Mouse (Mus musculus) forebrain, embryonic 15.5 days (tissue): ENCODE measurements around the gene Nod1. TPM values are rescaled to one million over a fixed set of nuclear protein-coding genes. Genes with fewer than 3 reads are reported as not detected.
A peak's percentile ranks its signal among the peaks of the same experiment; 100 is the strongest.

Experiments used
- ATAC-seq: fragments of 200-750 bp; cut with Nextera tagmentation; replicated peaks from 2 replicates; pipeline ENCODE4 v1.8.0; 2017; ENCODE audit warnings: mild to moderate bottlenecking, moderate TSS enrichment, moderate library complexity
- H3K27ac ChIP-seq: fragments of 300-500 bp; sonication (generic); replicated peaks from 2 replicates; pipeline ENCODE4 v1.5.1; 2015; ENCODE audit warnings: mild to moderate bottlenecking, inconsistent platforms
- H3K27me3 ChIP-seq: fragments of 300-500 bp; sonication (generic); 2 replicates; pipeline ENCODE4 v1.6.1; 2015; ENCODE audit warnings: inconsistent platforms
- H3K36me3 ChIP-seq: fragments of 300-500 bp; sonication (generic); 2 replicates; pipeline ENCODE4 v1.6.1; 2015; ENCODE audit warnings: mild to moderate bottlenecking, inconsistent platforms
- H3K4me1 ChIP-seq: fragments of 300-500 bp; sonication (generic); 2 replicates; pipeline ENCODE4 v1.6.1; 2015; ENCODE audit warnings: inconsistent platforms
- H3K4me2 ChIP-seq: fragments of 300-500 bp; sonication (generic); replicated peaks from 2 replicates; pipeline ENCODE4 v1.6.1; 2015; ENCODE audit warnings: mild to moderate bottlenecking, inconsistent platforms
- H3K4me3 ChIP-seq: fragments of 300-500 bp; sonication (generic); 2 replicates; pipeline ENCODE4 v1.5.1; 2015; ENCODE audit warnings: mild to moderate bottlenecking, inconsistent platforms
- H3K9ac ChIP-seq: fragments of 300-500 bp; sonication (generic); replicated peaks from 2 replicates; pipeline ENCODE4 v1.6.1; 2015; ENCODE audit warnings: mild to moderate bottlenecking, inconsistent platforms
- H3K9me3 ChIP-seq: fragments of 300-500 bp; sonication (generic); 2 replicates; pipeline ENCODE4 v1.6.1; 2016; ENCODE audit warnings: inconsistent platforms
- WGBS: fragments of 180-500 bp; shearing (Covaris S2); methylation state at CpG from one replicate; pipeline ENCODE4 v1.1.7; 2015; ENCODE audit warnings: mixed read lengths; 5-methylcytosine and 5-hydroxymethylcytosine counted together
- polyA plus RNA-seq: library from polyadenylated mRNA; unstranded; fragments of >200 nt; fragmentation: Nextera tagmentation; extraction: Ambion mirVana; gene quantifications from 2 replicates; pipeline ENCODE4 v1.2.1, GENCODE M21; 2015

Gene Nod1
- polyA plus RNA-seq: 1.8 and 1.9 TPM in 2 replicates

DNA sequence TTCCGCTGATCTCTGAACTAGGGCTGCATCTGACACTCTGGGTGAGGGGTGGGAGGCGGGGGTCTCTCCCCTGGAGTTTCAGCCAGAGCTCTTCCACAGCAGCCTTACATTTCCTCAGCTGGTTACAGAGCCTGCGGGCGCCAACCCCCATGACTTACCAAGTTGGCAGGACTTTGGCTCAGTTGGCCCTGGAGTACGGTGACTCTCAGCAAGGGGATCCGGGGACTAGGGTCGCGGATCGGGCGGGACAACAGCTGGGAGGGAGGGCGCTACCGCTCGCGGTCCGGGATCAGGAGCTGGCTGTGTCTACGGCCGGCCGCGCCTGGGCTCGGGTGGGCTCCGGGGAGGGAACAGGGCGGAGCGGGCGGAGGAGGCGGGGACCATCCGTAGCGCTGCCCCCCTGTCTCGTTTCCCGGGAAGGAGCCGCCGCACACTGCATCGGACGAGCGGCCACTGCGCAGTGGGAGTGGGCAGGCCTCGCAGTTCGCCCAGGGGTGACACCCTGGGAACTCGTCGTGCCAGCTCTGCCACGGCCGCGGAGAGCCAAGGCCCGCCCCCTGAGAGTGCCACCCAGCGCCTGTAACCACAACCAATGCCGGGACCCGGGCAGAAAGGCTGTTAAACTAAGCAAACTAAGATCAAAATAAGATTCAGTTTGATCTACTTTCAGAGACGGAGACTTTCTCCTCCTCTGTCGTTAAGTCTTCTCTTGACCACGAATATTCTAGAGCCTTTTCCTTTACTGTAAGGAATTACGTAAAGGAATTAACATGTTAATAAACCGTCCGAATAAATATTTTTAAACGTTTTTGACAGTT is at the start of gene Nod1:
Nod1 (minus strand) TSS at position 502 of the 818 bp plus-strand sequence.
- Histone ChIP-seq H3K27ac (0 out of 2 replicates have a peak within 1 kb of the TSS, but pooled peaks have one; percentile 27), H3K36me3 (no peaks in the 10 kb centered on the region), H3K9me3 (no peaks in the 10 kb centered on the region), H3K27me3 (peaks cover 4% of the 10 kb centered on the region; the same call in 1 of the 2 replicates), H3K4me2 (peak within 1 kb of the TSS; percentile 84), H3K4me3 (peak within 1 kb of the TSS; percentile 59), H3K9ac (peak within 1 kb of the TSS; percentile 63), H3K4me1 (peaks cover 13% of the 10 kb centered on the region)
- WGBS: 2% methylated on average over 52 of the region's 53 CpGs
- ATAC-seq: peak; percentile 88

DNA sequence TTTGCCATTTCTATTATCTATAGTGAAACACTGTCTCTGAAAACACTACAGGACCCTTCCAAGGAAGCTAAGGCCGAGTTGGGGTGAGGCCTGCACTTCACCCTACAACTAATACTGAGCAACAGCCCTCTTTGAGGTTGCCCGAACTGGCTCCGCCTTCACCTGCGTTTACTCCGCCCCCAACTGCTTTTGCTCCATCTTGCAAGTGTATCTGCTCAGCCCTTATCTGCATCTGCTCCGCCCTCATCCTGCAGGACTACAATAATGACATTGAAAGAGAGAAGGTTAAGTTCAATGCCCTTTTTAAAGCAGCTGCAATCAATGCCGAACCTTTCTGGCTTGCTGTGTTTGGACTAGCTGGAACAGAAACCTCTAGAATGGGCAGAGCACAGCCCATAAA is 49.4 kb upstream of the Nod1 start:
- Histone ChIP-seq H3K27ac (no peak overlapping the region), H3K9ac (no peak overlapping the region), H3K4me3 (no peak overlapping the region), H3K4me2 (no peak overlapping the region), H3K27me3 (no peaks in the 10 kb centered on the region), H3K9me3 (no peaks in the 10 kb centered on the region), H3K36me3 (no peaks in the 10 kb centered on the region), H3K4me1 (peaks cover under 1% of the 10 kb centered on the region; the same call in 1 of the 2 replicates)
- WGBS: 84% methylated on average over 7 of the region's 7 CpGs
- ATAC-seq: no peak

DNA sequence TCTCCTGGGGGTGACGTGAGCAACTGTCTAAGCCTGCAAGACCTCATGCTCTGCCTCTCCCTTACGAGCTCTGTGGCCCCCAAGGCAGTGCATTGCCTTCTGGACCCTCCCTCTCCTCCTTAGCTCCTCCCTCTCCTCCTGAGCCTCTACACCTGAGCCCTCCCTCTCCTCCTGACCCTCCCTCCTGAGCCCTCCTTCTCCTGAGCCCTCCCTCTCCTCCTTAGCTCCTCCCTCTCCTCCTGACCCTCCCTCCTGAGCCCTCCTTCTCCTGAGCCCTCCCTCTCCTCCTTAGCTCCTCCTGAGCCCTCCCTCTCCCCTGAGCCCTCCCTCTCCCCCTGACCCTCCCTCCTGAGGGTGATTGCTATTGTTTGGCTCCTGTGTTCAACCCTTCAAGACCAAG is 46.0 kb upstream of the Nod1 start:
- H3K4me1 ChIP-seq: peaks cover 7% of the 10 kb centered on the region; the same call in 1 of the 2 replicates
- H3K36me3 ChIP-seq: no peaks in the 10 kb centered on the region
- WGBS: 67% methylated on average over 2 of the region's 2 CpGs
- no peaks in the 10 kb centered on the region for H3K27me3 ChIP-seq
- no peaks in the 10 kb centered on the region for H3K9me3 ChIP-seq
- no peak overlapping the region for H3K4me3 ChIP-seq
- no peak overlapping the region for H3K27ac ChIP-seq
- no peak for ATAC-seq
- H3K9ac ChIP-seq: no peak overlapping the region
- no peak overlapping the region for H3K4me2 ChIP-seq

DNA sequence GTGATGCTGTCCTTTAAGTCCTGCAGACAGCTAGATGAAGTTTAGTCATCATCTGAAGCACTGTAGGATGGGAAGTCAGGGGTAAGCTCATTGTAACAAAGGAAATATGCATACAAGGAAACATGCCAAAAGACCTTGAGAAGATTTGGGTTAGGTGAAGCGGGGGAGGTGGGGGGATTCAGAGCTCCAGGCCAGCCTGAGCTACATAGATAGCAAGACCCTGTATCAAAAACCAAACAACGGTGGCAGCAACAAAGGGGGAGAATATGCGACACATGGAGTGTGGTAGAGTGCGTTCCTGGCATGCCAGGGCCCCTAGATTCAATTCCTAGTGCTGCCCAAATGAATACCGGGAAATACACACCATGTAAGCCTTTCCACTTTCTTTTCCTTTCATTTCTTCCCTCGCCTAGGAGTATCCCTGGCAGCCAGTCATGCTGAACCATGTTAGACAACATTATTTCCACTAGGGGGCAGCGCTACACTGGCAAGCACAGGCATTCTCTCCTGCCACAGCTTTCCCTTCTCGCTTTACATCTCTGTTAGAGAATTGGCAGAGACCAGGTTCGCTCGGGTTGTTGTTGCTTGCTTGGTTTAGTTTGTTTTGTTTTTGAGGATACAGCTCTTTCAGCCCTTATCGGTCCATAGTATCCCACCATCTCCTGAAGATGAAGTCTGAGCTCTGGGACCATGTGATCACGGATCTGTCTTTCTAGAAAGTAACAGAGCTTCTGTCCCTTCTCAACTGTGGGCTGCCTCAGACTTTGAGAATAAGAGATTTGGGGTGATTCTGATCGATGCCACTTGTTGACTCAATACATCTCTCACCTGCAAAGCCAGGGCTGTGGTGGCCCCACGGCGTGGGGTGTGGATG is 44.5 kb upstream of the Nod1 start:
- 27% methylated on average over 15 of the region's 15 CpGs for WGBS
- no peak overlapping the region for H3K4me2 ChIP-seq
- H3K27ac ChIP-seq: no peak overlapping the region; the same call in 1 of the 2 replicates
- no peaks in the 10 kb centered on the region for H3K36me3 ChIP-seq
- ATAC-seq: peak; percentile 79
- H3K9me3 ChIP-seq: no peaks in the 10 kb centered on the region
- H3K4me3 ChIP-seq: no peak overlapping the region
- no peak overlapping the region for H3K9ac ChIP-seq
- H3K4me1 ChIP-seq: peaks cover 7% of the 10 kb centered on the region; the same call in 1 of the 2 replicates
- H3K27me3 ChIP-seq: peaks cover 7% of the 10 kb centered on the region; the same call in 1 of the 2 replicates

DNA sequence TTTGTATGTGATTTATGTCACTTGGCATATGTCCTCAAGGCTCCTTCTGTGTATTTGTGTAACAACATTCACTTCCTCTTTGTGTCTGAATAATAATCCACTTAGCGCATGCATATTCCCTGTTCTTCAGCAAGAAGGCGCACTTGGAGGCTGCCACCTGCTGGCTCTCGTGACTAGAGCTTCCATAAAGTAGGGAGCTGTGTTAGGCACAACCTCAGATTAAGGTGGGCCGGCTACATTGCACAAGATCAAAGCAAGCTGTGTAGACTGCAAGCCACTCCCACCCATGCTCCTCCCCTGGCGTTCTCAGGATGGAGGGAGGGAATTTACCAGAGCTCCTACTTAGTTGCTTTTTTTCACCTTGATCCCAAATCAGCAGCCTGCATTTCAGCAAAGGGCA is 43.8 kb upstream of the Nod1 start:
- peak; percentile 82 for ATAC-seq
- Histone ChIP-seq H3K9ac (no peak overlapping the region), H3K4me3 (no peak overlapping the region), H3K27ac (no peak overlapping the region; the same call in 1 of the 2 replicates), H3K4me1 (peaks cover 7% of the 10 kb centered on the region; the same call in 1 of the 2 replicates), H3K4me2 (no peak overlapping the region), H3K9me3 (no peaks in the 10 kb centered on the region), H3K36me3 (no peaks in the 10 kb centered on the region), H3K27me3 (peaks cover 14% of the 10 kb centered on the region; the same call in 1 of the 2 replicates)
- WGBS: 15% methylated on average over 5 of the region's 5 CpGs

DNA sequence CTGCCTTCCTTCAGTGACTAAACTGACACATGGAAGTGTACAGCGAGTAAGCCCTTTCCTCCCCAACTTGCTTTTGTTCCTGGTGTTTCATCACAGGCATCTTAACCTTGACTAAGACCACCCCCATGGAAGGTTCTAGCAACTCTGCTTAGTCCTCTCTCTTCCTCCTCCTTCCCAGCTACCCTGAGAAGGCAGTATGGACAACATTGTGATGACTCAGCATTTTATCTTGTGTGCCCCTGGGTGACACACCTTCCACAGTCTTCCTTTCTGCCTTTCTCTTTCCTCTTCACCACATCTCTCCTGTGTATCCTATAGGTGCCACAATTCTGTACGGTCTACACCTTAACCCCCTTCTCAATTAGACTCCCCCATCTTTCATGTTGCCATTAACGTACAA is 41.8 kb upstream of the Nod1 start:
- Histone ChIP-seq H3K4me2 (no peak overlapping the region), H3K36me3 (no peaks in the 10 kb centered on the region), H3K27ac (no peak overlapping the region), H3K9ac (no peak overlapping the region), H3K27me3 (peaks cover 18% of the 10 kb centered on the region; the same call in 1 of the 2 replicates), H3K9me3 (no peaks in the 10 kb centered on the region), H3K4me3 (no peak overlapping the region), H3K4me1 (peaks cover 13% of the 10 kb centered on the region)
- ATAC-seq: no peak
- 84% methylated on average over 3 of the region's 3 CpGs for WGBS

DNA sequence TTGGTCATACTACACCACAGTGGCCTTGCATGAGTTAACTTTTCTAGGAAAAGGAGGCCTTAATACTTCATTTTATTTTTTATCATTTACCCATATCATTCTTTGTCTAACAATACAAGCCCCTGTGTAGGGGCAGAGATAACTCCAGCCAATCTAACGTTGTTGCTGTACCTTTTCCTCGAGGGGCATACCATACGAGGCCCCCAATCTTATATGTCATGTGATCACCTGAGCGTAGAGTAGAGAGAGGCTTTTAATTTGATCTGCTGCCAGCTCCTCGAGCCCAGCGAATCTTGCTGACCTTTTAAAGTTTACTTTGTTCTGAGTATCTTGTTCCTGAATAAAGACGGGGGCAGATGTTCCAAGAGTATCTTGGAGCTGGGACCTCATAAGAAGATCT is 40.1 kb upstream of the Nod1 start:
- ATAC-seq: no peak
- WGBS: 84% methylated on average over 7 of the region's 7 CpGs
- no peaks in the 10 kb centered on the region for H3K9me3 ChIP-seq

DNA sequence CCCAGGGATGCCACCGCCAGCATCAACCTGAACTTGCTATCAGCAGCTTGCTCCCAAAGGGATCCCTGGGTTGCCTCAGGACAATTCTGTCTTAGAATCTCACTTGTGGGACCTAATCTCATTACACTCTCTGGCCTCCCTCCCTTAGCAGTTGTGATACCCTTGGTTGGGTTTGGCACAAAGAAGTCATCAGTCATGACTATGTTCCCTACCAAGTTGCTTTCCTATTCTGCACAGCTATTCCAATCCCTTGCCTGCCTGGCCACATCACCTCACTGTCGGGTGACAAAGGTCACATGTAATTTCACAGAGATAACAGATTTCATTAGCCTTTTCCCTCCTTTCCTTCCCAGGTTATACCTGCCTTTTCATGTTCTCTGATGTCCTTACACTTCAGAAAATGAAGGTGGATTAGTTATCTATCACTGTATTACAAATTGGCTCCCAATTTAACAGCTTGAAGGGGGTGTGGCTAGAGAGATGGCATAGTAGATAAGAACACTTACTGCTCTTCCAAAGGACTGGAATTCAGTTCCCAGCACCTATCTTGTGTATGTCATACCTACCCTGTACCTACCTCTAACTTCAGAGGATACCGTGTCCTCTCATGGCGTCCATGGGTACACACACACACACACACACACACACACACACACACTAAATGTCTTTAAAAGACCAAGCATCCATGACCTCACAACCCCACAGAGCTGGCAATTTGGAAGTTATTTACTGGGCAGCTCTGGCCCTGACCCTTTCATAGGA is 38.1 kb upstream of the Nod1 start:
- no peak overlapping the region for H3K4me2 ChIP-seq
- ATAC-seq: no peak

More for the DNA sequence above, 40.1 kb upstream of the Nod1 start:
- no peak overlapping the region for H3K9ac ChIP-seq
- no peak overlapping the region for H3K27ac ChIP-seq
- no peak overlapping the region for H3K4me2 ChIP-seq
- H3K36me3 ChIP-seq: no peaks in the 10 kb centered on the region
- H3K4me3 ChIP-seq: no peak overlapping the region
- peaks cover 13% of the 10 kb centered on the region for H3K4me1 ChIP-seq
- H3K27me3 ChIP-seq: peaks cover 29% of the 10 kb centered on the region

DNA sequence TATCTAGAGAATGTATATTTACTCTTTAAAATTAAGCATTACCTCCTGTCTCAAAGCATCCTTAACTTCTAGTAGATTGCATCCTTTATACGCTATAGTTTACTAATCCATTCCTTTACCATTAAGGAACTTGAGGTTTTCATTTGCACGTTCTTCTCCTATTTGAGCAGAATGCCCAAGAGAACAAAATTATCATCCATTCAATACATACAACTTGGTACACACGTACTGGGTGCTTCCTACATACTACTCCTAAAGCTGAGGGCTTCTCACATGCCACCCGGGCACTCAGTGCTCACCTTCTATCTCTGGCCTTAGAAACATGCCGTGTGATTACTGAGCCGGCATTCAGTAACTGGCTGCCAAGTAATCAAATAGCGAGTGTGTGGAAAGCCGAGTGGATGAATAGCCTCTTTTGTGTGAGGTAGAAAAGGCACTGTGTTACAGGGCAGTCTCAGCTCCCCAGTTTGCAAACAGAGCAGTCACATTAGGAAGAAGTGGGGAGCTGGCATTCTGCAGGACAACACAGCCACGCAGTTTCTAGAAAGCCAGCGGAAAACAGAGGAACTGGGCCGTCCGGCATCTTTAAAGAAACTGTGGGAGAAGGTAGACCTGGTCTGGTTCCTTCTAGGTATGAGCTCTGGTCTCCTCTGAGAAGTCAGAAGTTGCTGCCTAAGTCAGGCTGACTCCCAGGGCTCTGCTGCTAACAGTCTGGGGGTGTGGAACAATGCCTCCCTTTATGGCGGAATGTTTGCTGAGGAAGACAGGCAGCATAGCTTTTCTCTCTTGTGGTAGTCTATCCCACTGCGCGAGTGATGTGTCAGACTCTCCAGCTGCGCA is 37.2 kb upstream of the Nod1 start:
- 9% methylated on average over 16 of the region's 16 CpGs for WGBS
- ATAC-seq: 0 out of 2 replicates have a peak, but pooled peaks have one; percentile 29
- H3K4me2 ChIP-seq: peak overlapping the region; percentile 29
- H3K27me3 ChIP-seq: peaks cover 33% of the 10 kb centered on the region
- no peaks in the 10 kb centered on the region for H3K36me3 ChIP-seq
- peaks cover 6% of the 10 kb centered on the region for H3K4me1 ChIP-seq
- H3K4me3 ChIP-seq: peak overlapping the region; percentile 10; the same call in 1 of the 2 replicates
- H3K27ac ChIP-seq: 0 out of 2 replicates have a peak overlapping the region, but pooled peaks have one; percentile 43
- no peaks in the 10 kb centered on the region for H3K9me3 ChIP-seq
- no peak overlapping the region for H3K9ac ChIP-seq

More for the DNA sequence above, 38.1 kb upstream of the Nod1 start:
- Histone ChIP-seq H3K9ac (no peak overlapping the region), H3K4me1 (peaks cover 6% of the 10 kb centered on the region), H3K36me3 (no peaks in the 10 kb centered on the region), H3K9me3 (no peaks in the 10 kb centered on the region), H3K27ac (no peak overlapping the region), H3K27me3 (peaks cover 33% of the 10 kb centered on the region), H3K4me3 (no peak overlapping the region)
- WGBS: 61% methylated on average over 4 of the region's 4 CpGs

DNA sequence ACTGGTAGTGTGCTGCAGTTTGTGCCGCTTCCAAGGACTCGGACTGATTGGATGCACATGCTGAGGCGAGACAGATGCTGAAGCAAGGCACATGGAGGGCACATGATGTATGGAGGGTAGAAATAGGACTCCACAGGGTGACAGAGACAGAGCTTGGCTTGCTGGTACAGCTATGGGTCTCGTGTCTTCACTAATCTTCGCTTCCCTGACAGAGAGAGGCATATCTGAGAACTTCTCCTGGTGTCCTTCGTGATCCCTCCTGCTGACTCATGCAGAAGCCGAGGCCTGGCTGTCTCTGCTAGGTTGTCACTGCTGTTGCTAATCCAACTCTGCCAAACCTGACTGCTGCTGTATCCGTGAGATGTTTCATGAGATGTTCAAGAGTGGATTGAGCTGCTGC is 36.0 kb upstream of the Nod1 start:
- Histone ChIP-seq H3K4me1 (peaks cover 6% of the 10 kb centered on the region), H3K9me3 (no peaks in the 10 kb centered on the region), H3K27ac (no peak overlapping the region), H3K36me3 (no peaks in the 10 kb centered on the region), H3K4me2 (no peak overlapping the region), H3K4me3 (no peak overlapping the region), H3K9ac (no peak overlapping the region), H3K27me3 (peaks cover 33% of the 10 kb centered on the region)
- 93% methylated on average over 8 of the region's 8 CpGs for WGBS
- no peak for ATAC-seq

DNA sequence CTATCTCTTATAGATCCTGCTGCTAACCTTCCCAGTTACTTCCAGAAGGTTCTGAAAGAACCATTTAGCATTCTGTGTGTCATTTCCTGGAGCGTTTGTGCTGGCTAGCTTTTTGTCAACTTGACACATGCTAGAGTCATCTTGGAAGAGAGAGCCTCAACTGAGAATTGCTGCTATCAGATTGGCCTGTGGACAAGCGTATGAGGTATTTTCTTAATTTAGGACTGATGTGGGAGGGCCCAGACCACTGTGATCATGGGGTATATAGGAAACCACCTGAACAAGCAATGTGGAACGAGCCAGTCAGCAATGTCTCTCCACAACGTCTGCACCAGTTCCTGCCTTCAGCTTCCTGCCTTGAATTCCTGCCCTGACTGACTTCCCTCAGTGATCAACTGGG is 31.1 kb upstream of the Nod1 start:
- no peaks in the 10 kb centered on the region for H3K4me1 ChIP-seq
- no peak overlapping the region for H3K27ac ChIP-seq
- ATAC-seq: no peak
- no peak overlapping the region for H3K4me2 ChIP-seq
- H3K9me3 ChIP-seq: no peaks in the 10 kb centered on the region
- peaks cover 13% of the 10 kb centered on the region for H3K27me3 ChIP-seq
- no peak overlapping the region for H3K4me3 ChIP-seq
- H3K9ac ChIP-seq: no peak overlapping the region
- 85% methylated on average over 4 of the region's 4 CpGs for WGBS
- no peaks in the 10 kb centered on the region for H3K36me3 ChIP-seq
